Mouse (Mus musculus) spleen, adult 12 weeks (tissue): ENCODE data around the gene Gfap.
A peak's percentile ranks its signal among the peaks of the same experiment; 100 is the strongest.

ENCODE experiments used
- DNase-seq: peaks from one replicate; pipeline ENCODE4 v3.0.0; 2022; ENCODE audit warnings: low spot score

Gfap gene

DNA sequence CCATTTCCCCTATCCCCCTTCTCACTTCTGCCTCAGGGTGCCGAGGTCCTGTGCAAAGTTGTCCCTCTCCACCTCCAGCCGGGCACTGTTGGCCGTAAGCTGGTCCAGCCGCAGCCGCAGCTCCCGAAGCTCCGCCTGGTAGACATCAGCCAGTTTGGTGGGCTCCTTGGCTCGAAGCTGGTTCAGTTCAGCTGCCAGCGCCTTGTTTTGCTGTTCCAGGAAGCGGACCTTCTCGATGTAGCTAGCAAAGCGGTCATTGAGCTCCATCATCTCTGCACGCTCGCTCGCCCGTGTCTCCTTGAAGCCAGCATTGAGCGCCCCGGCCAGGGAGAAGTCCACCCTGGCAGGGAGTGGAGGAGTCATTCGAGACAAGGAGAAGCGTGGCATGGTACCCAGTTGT is 4.1 kb downstream of the Gfap start:
- no peak for DNase-seq

DNA sequence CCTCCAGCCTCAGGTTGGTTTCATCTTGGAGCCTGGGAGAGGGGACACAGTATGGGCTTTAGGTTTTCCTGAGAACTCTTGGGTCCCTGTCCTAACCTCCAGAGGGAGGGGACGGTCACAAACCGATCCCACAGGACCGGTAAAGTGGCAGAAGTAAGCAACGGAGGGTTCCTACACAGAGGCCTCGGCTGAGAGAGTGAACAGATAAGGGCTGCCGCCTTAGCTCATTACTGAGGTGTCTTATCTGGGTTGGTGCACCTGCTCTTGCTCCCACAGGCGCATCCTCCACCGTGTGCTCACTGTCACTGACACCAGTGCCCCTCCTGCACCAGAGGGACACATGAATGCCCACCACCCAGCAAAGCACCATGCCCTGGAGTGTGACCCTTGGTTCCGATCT is 4.9 kb downstream of the Gfap start:
- peak; percentile 63 for DNase-seq

DNA sequence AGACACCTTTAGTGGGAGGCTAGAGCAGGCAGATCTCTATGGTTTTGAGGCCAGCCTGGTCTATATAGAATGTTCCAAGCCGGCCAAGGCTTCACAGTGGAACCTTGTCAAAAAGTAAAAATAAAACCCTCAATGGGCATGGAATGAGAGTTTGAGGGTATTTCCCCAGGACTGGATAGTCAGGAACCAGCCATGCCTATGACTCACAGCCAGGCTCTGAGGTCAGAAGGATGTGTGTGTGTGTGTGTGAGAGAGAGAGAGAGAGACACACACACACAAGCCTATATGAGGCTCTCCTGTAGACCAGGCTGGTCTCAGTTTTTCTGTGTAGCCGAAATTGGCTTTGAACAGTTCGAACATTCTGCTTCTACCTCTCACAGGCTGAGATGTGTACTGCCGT is 6.0 kb downstream of the Gfap start:
- DNase-seq, result no peak

DNA sequence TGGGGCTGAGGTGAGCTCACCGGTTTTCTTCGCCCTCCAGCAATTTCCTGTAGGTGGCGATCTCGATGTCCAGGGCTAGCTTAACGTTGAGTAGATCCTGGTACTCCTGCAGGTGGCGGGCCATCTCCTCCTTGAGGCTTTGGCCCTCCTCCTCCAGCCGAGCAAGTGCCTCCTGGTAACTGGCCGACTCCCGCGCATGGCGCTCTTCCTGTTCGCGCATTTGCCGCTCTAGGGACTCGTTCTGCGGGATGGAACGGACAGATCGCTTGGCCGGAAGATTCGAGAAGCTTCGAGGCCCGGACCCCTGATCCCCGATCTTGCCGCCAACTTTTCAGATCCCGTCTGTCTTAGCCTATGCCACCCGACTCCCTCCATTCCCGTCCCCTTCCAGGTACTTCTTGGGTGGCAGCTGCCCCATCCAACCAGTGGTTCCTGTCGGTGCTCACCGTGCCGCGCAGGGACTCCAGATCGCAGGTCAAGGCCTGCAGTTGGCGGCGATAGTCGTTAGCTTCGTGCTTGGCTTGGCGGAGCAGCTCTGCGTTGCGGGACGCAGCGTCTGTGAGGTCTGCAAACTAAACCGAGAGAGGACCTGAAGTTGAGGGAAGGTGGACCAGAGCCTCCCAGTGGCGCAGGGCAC is 7.6 kb downstream of the Gfap start:
- peak; percentile 71 for DNase-seq

DNA sequence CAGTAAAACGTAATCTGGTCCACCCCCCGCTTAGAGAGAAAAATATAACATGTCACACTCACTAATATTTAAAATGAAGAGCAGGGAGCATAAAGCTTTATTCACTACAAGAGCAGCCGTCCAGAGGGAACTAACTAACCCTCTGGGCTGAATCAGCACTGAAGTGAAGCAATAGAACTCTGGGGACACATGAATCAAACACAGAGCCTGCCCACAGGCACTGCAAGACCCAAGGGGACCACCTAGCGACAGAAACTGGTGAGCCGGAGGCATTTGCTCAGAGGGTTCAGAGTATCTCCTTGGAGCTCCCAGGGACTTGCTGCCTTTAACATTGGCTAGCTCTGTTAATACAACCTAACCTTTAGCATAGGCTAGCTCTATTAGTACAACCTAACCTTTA is 10.6 kb downstream of the Gfap start:
- no peak for DNase-seq

DNA sequence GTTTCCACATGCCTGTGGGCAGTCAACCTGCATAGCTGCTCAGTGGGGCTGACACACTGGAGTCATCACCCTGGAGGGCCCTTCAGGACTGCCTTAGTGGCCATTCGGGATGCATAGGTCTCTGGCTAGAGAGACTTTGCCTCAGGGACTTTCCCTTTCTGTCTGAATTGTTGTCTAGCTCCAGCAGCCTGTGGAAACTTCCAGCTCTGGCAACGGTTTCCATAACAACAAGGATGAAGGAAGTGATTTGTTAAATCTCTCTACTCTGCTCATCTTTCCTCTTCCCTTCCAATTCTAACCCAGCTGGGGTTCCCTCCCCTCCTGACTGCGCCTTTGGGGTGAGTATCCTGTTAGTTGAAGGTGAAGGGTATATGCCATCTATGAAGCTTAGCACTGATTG is 12.6 kb downstream of the Gfap start:
- DNase-seq, result no peak

DNA sequence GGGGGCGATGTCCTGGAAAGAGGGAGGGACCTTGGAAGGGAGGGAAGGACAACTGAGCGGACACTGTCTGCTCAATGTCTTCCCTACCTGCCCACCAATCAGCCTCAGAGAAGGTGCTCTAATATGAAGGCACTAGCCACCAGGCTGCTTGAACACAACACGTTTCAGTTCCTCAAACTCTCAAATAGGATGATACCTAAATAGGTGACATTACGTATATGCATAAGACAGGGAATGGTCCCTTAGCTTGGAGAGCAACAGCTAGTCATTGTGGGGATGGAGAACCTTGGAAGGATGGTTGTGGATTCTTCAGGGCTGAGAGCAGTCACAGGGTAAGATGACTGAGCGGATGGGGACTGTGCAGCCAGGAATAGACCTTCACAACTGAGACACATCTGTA is 13.3 kb downstream of the Gfap start:
- no peak for DNase-seq

DNA sequence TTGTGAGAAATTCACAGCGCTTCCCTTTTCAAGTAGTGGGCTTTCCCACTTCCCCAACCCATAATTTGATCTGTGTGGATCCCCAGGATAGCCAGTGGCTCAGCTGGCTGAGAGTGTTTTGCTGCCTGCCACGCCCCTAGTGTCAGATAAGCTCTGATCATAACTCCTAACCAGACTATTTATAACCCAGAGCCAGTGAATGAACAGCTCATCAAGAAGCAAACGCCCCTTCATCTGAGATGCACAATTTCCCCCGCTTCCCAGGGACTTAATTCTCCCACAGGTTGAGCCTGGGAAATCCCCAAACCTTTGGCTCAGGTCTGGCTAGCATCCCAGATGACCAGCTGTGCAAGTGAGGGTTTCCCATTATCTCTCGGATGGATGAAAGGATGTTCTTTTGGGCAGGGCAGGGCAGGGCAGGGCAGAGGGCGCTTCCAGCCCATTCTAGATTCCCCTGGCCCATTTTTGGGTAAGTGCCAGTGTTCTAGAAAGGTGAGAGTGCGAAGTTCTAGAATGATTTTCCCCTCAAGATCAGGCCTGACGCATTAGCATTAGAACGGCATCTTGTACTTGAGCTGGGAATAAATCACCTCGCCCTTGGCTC is 16.0 kb downstream of the Gfap start, which contains the start of gene Fam187a:
Gene Fam187a (plus strand): TSS at position 554 of the 604 bp plus-strand sequence.
- DNase-seq, result no peak

DNA sequence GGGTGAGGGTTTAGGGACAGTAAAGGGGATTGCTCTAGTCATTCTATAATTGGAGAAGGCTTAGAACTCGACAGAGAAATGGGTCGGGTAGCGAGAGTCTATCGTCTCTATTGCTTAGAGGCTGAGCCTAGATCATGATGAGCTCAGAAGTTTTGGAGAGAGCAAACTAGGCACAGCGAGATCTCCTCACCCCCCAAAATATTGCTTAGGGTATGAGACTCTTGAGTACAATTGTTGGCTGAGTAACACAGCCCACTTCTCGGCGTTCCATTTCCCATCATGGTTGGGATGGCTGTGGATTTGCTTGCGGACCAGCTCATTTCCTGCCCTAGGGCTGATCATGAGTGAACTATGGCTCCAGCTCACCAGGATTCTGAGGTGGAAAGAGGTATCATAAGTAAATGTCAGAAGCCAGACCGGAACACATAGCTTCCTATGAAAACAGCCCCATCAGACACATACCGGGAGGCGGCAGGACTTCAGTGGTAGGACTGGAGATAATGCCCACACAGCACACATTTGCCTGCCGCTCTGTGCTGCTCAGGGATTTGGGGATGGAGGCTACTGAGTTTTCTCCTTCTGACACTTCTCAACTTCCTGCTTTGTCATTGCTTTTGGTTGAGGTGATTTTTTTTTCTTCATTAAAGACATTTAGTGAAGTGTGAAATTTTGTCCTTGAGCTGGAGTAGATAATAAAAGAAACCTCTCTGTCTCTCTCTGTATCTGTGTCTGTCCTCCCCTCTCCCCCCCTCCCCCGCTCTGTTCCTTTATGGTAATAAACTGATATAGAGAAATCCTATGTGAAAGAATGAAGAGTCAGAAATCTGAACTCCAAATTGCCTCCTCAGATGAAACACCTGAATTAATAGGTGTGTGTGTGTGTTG is 19.2 kb downstream of the Gfap start:
- DNase-seq, result no peak

DNA sequence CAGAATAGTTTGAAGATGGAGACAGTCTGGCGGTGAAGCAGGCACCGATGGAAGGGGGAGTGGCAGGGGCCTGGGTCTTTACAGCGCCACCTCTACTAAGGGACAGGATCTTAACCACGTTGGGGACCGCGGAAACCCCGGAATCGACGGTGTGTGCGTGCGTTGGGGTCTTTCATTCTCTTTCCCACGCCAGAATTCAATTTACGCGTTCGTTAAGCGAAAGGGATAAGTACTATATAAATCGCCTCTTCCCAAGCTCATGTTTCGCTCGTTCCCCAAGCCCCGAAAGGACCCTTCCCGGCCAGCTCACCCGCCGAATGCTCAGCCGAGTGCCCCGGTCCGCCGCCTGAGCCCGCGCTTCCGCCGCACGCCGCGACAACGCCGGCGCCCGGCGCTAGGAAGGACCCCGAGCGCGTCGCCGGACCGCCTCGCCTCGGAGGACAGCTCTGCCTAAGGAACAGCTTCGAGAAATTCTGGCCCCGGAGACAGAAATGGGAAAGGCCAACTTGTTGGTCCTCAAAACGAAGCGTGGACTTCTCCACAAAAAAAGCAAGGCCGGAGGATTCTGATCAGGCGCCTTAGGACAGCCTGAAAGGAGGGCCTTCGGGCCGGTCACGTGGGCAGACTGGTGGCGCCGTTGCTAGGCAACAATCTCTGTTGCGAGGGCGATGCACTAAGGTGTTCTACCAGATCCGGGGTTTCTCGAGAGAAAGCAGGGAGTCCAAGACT is 20.0 kb downstream of the Gfap start, which contains the start of the genes Eftud2 and Ccdc103:
Gene Eftud2 (minus strand): TSS at position 401 of the 729 bp plus-strand sequence.
Gene Ccdc103 (plus strand): TSS at position 620 of the 729 bp plus-strand sequence.
- DNase-seq, result peak; percentile 94

DNA sequence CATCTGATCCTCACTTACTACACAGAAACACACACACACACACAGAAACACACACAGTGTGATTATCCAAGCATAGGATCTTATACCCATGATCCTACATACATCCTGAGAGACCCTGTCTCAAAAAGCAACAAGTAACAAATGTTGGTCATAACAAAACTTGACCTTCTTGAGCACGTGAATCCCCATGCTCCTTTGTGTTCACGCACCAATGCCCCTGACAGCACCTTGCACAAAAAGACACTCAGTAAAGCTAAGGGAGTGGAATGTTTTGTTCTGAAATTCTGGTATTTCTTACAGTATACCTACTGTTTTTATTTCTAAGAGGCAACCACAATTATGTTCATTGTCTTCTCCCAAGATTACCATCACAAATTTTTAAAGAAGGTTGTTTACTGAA is 21.2 kb downstream of the Gfap start:
- DNase-seq, result no peak

DNA sequence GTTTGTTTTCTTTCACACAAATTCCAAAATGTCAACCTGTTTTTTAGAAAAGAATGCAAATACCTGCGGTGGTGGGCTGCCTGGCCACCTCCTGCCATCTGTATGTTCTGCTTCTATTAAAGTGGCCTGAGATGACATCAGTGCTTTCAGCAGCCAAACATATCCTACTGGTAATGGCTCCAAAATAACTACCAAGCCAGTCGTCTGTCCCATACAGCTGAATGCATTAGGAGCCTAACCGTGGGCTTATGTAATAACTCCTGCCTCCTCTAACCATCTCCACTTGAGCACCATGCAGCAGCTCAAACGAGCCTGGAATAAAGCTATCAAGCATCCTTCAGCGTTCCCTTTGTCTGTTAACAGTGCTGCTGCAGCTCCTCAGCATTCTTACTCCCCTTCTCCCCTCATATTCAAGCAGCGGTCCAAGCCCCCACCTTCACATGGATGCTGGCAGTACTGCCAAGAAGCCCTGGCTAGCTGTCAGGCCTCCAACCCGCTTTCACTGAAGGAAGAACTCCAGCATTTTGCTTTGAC is 25.8 kb downstream of the Gfap start:
- DNase-seq, result no peak

DNA sequence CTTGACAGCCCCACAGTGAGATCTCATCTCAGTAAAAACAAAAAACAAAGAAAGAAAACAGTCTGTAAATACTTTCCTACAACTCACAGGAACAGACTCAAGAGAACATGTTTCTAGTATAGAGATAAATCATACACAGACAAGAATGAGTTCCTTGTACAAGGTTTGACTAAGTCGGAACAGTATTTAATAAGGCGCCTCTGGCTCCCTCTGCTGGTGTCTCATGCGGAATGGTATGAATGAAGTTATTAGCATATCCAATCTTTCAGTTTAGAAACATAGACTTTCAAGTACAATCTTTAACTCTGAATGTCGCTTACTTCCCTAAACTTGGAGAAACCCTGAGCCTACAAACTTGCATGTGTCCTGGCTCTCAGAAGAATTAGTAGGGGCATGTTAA is 36.4 kb downstream of the Gfap start:
- DNase-seq, result no peak

DNA sequence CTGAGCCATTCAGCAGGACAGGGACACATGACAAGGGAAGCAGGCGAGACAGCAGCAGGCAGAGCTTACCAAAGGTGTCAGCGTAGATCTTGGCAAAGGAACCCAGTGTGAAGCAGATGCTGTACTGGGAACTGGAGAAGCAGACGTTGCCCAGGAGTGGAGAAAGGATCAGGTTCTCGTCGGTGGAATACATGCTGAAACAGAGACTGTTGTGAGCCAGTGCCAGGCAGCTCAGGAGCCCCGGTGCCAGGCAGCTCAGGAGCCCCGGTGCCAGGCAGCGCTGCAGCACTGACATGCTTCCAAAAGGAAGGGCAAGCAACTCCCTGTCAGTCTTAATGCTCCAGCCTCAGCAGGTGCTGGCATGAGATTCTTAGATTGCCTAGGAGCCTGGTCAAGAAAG is 40.8 kb downstream of the Gfap start:
- DNase-seq, result no peak

DNA sequence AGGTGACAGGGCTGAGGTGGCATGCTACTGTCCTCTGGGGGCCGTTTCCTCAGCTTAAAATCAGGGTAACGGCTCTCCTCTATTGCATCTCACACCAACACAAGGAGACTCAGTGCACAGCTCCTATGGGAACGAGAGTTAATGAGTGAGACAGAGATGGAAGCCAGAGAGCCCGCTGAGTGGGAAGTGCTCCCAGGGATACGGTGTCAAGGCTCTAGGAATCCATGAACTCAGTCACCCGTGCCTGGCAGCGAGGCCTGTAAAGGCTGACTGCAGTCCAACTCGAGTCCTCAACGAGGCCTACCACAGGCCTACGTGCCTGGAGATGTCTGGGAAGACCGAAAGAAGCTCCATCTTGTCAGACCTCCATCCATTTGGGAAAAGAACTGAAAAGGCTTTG is 41.8 kb downstream of the Gfap start:
- no peak for DNase-seq

DNA sequence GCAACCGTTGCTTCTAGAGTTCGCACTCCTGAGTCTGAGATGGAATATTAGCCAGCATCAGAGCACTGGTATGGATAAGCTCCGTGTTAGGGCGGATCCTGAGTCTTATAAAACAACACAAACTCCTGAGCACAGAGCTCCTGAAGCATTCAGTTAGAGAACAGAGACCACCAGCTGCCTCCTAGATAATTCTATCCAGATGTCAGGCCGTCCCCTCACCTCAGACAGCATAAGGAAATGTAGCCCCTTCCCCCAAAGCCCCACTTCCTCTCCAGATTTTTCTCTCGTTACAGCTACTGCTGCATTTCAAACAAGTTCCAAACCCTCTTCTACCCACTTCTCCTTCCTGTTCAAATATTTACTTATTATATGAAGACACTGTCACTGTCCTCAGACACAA is 44.8 kb downstream of the Gfap start:
- DNase-seq, result no peak

DNA sequence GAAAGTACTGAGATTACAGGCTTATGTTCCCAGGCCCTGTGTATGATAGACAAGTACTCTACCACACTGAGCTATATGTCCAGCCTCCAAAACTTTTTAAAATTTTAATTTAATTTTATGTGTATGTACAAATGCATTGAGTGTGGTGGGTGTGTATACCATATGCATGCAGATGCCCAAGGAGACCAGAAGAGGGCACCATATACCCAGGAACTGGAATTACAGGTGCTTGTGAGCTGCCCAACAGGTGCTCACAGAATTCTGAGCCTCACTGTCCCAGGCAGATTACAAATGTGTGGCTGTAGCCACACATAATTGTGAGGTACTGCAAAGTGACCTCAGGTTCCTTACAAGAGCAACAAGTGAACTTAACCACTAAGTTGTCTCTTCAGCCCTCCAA is 47.0 kb downstream of the Gfap start:
- no peak for DNase-seq

DNA sequence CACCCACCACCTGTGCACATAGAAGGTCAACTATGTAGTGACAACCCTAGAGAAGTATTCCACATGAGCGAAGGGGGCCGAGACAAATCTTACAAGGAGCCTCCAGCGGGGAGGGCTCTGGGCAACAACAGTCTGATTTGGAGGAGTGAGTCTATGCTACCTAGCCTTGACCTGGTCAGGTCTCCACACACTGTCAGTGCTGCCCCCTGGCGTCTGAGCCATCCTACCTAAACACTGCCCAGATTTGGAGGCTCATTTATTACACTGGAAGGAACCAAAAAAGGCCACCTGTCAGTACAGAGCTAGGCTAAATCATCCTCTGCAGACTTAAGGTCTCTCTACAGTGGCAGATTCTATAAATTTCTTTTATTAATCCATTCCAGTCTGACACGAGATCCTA is 48.8 kb downstream of the Gfap start:
- DNase-seq, result peak; percentile 8

DNA sequence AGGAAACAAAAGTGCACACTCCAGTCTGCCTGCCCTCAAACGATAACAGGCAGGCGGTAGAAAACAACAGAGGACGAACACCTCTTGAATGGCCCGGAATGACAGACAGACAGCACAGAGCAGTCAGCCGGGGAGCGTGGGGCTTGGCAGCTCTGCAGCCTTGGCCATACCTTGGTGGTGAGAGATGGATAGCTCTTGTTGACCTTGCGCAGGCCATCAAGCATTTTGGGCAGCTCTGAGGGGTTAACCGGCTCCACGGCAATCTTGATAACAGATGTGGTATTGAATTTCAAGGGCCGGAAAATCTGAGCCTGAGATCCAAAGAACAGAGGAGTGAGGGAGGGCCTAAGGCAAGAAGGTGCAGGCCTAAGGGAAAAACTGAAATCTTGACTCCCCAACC is 54.8 kb downstream of the Gfap start:
- DNase-seq, result no peak

DNA sequence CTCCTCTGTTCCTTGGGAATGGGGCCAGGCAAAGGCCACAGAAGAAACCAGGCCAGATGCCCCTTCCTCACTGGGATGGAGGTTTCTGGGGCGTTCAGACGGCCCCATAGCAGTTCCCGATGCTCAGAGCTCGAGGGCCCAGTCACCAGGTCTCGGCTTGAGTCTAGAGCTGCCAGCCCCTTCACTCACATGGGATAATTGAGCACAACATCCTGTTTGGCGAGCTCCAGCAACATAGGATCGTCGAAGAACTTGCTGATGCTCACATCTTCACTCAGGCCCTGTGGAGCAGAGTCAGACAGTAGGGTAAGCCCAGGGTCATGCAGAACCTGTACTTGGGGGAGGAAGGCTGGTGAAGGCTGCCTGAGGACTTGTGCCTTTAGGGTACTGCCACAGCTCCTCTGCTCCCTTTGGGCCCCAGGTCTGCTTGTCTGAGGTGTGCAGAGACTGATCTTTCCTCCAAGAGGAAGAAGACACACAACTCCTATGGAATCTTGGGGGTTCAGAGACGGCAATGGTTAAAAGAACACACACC is 62.0 kb downstream of the Gfap start:
- no peak for DNase-seq

DNA sequence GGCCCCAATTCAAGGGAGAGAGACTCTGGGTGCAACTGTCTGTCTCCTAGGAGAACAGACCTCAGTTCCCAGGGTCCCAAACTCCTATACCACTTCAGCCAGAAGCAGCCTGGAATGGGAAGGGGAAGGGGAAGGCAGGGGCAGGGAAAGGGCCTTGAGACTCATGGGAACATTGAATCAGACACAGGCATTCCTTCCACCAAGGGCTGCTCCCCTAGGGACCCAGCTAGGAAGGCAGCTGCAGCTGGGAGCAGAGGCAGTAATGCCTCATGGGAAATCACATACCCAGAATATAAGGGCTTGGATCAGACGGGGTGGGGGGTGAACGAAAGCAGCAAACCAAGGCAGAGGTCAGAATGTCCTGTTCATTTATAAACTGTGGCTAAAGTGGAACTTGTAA is 62.6 kb downstream of the Gfap start:
- DNase-seq, result no peak

DNA sequence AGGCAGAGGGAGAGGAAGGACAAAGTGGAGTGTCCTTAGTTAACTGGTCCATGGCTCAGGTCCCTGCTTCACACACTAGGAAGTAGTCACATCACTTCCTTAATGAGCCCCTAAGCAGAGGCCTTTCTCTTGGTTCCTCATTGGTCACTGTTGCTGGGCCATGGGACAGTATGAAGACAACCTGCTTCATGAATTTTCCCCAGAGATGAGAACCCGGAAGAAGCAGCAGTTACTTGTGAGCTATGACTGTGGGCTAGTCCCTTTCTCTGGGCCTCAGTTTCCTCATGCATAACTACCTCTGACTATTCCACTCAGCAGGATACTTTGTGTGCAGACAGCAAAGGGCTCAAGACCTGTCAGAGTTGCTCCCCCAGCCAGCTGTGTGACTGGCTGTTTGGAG is 63.3 kb downstream of the Gfap start:
- no peak for DNase-seq
